Mouse (Mus musculus) lung, postnatal 36 days (tissue): ENCODE measurements at regions not wholly inside any gene's neighbourhood (a gene's known extent, or its start where the extent isn't known, plus 50 kb on each side); places are given as distances from the start of the nearest gene placed in this dataset.
"Not testable (repeated sequence)": the region's sequence is repeated elsewhere in the genome, so short reads cannot be mapped to it uniquely, and the experiment has no call there.

Experiments used
- DNase-seq: peaks from one replicate; pipeline ENCODE4 v3.0.0; 2022; ENCODE audit warnings: mixed read lengths

- no peak for DNase-seq
Observed at GRCm38 (mm10) chr16:58178744-58179401, 229.4 kb upstream of the Dcbld2 start.

GRCm38 (mm10) chr16:58179981-58180380 lies 228.3 kb upstream of the Dcbld2 start:
- not testable (repeated sequence) for DNase-seq

GRCm38 (mm10) chr16:58194619-58195497 lies 213.4 kb upstream of the Dcbld2 start:
- no peak for DNase-seq

GRCm38 (mm10) chr16:58211872-58212271 lies 196.4 kb upstream of the Dcbld2 start:
- no peak for DNase-seq

- DNase-seq = no peak
Observed at GRCm38 (mm10) chr16:58234686-58235085, 173.6 kb upstream of the Dcbld2 start.

GRCm38 (mm10) chr16:58236857-58237256 lies 171.4 kb upstream of the Dcbld2 start:
- DNase-seq = no peak

- no peak for DNase-seq
Observed at GRCm38 (mm10) chr16:58276281-58276680, 132.0 kb upstream of the Dcbld2 start.

GRCm38 (mm10) chr16:58281474-58281873 lies 126.8 kb upstream of the Dcbld2 start:
- DNase-seq = no peak

- no peak for DNase-seq
Observed at GRCm38 (mm10) chr16:58294457-58294856, 113.8 kb upstream of the Dcbld2 start.

- DNase-seq = no peak
Observed at GRCm38 (mm10) chr16:58295128-58295527, 113.1 kb upstream of the Dcbld2 start.

- peak; percentile 53 for DNase-seq
Observed at GRCm38 (mm10) chr16:58299495-58299894, 108.7 kb upstream of the Dcbld2 start.

GRCm38 (mm10) chr16:58300098-58300497 lies 108.1 kb upstream of the Dcbld2 start:
- DNase-seq = no peak

- DNase-seq = peak; percentile 42
Observed at GRCm38 (mm10) chr16:58303555-58303954, 104.7 kb upstream of the Dcbld2 start.

- DNase-seq = no peak
Observed at GRCm38 (mm10) chr16:58316889-58317455, 91.3 kb upstream of the Dcbld2 start.

GRCm38 (mm10) chr16:58331087-58331486 lies 77.2 kb upstream of the Dcbld2 start:
- no peak for DNase-seq

- no peak for DNase-seq
Observed at GRCm38 (mm10) chr16:58343921-58344320, 64.3 kb upstream of the Dcbld2 start.

- no peak for DNase-seq
Observed at GRCm38 (mm10) chr16:58349354-58349753, 58.9 kb upstream of the Dcbld2 start.

- no peak for DNase-seq
Observed at GRCm38 (mm10) chr16:58349802-58350201, 58.4 kb upstream of the Dcbld2 start.

GRCm38 (mm10) chr16:58352156-58352555 lies 56.1 kb upstream of the Dcbld2 start:
- DNase-seq = no peak

GRCm38 (mm10) chr16:58354551-58354950 lies 53.7 kb upstream of the Dcbld2 start:
- DNase-seq = peak; percentile 14
